Comparison of ENCODE assay signal across 9 mouse cellular contexts in genomic region chr5:146833673-146834201, GRCm38 (mm10). TPM values are rescaled to one million over a fixed set of nuclear protein-coding genes. Genes with fewer than 3 reads are reported as not detected.
A peak's percentile ranks its signal among the peaks of the same experiment; 100 is the strongest.
DNase-seq lines count a peak whose midpoint lies in the region; ATAC-seq and TF ChIP-seq lines count a peak whose summit lies in the region.
"Had no signal": no experiment of that assay in that cellular context is flagged by ENCODE, and none has a peak within 500 bp of the region (broad histone marks: within the 10 kb centered on the region; RNA-seq: fewer than 3 reads in every experiment).

No protein-coding gene starts in this region.

- H3K9ac ChIP-seq in hindbrain, embryonic 13.5 days: peak overlapping the region; percentile 94
- peak overlapping the region; percentile 93 for H3K9ac ChIP-seq in midbrain, embryonic 12.5 days (replicated peaks)

- 17% methylated on average over 8 of the region's 8 CpGs for WGBS in kidney, adult 2 months
- 5% methylated on average over 8 of the region's 8 CpGs for WGBS in bone marrow, adult 2 months
- 23% methylated on average over 8 of the region's 8 CpGs for WGBS in hindbrain, embryonic 13.5 days
- WGBS in midbrain, embryonic 12.5 days: 30% methylated on average over 8 of the region's 8 CpGs

- peaks cover 9% of the 10 kb centered on the region; the same call in 1 of the 2 replicates for H3K4me1 ChIP-seq in kidney, adult 2 months (ENCODE audit: control insufficient read depth, insufficient read depth, low read length)
- no peaks in the 10 kb centered on the region; the same call in 1 of the 2 replicates for H3K4me1 ChIP-seq in bone marrow, adult 2 months (ENCODE audit: control insufficient read depth, insufficient read depth, low read length)
- H3K4me1 ChIP-seq in hindbrain, embryonic 13.5 days (replicated peaks): peaks cover 29% of the 10 kb centered on the region
- H3K4me1 ChIP-seq in midbrain, embryonic 12.5 days: peaks cover 9% of the 10 kb centered on the region

- H3K27ac ChIP-seq in kidney, adult 2 months (ENCODE audit: insufficient read depth, low read depth, low read length): peak overlapping the region; percentile 98; the same call in 1 of the 2 replicates
- no peak overlapping the region; the same call in 1 of the 2 replicates for H3K27ac ChIP-seq in bone marrow, adult 2 months (ENCODE audit: control insufficient read depth, insufficient read depth, low read depth, low read length, poor library complexity)
- H3K27ac ChIP-seq in hindbrain, embryonic 13.5 days: peak overlapping the region; percentile 89
- H3K27ac ChIP-seq in midbrain, embryonic 12.5 days (replicated peaks): peak overlapping the region; percentile 82; the same call in 1 of the 2 replicates

- no peaks in the 10 kb centered on the region for H3K27me3 ChIP-seq in kidney, adult 2 months (replicated peaks; ENCODE audit: control insufficient read depth, insufficient read depth, low read length)
- no peaks in the 10 kb centered on the region for H3K27me3 ChIP-seq in hindbrain, embryonic 13.5 days
- H3K27me3 ChIP-seq in midbrain, embryonic 12.5 days: no peaks in the 10 kb centered on the region
- H3K27me3 ChIP-seq: Patski had no signal

- peaks cover 8% of the 10 kb centered on the region for H3K36me3 ChIP-seq in kidney, adult 2 months (ENCODE audit: control insufficient read depth, insufficient read depth, low read length)
- peaks cover 43% of the 10 kb centered on the region for H3K36me3 ChIP-seq in hindbrain, embryonic 13.5 days
- peaks cover 44% of the 10 kb centered on the region for H3K36me3 ChIP-seq in midbrain, embryonic 12.5 days

- H3K4me3 ChIP-seq in kidney, adult 2 months (ENCODE audit: insufficient read depth, low read depth, low read length): peak overlapping the region; percentile 83
- H3K4me3 ChIP-seq in bone marrow, adult 2 months (replicated peaks; ENCODE audit: control insufficient read depth, low read depth, low read length): peak overlapping the region; percentile 100
- peak overlapping the region; percentile 91 for H3K4me3 ChIP-seq in hindbrain, embryonic 13.5 days
- H3K4me3 ChIP-seq in midbrain, embryonic 12.5 days: peak overlapping the region; percentile 90

- no peak for DNase-seq in kidney, adult 2 months
- no peak for DNase-seq in kidney, postnatal 10 days
- no peak for DNase-seq in layer of hippocampus, adult 9-10 months (ENCODE audit: low spot score)
- DNase-seq in retina, postnatal 1 day: no peak
- no peak for DNase-seq in gastrocnemius, postnatal 10 days

- no peak for ATAC-seq in hindbrain, embryonic 13.5 days (ENCODE audit: low FRiP score)
- ATAC-seq in midbrain, embryonic 12.5 days (ENCODE audit: low FRiP score, low read depth): no peak

- no peak for TF ChIP-seq POLR2A in kidney, adult 2 months (IDR thresholded peaks at IDR 0.05; ENCODE audit: low read depth, low read length)
- TF ChIP-seq POLR2A in bone marrow, adult 2 months (IDR thresholded peaks at IDR 0.05; ENCODE audit: borderline replicate concordance, control insufficient read depth, low read depth, low read length): no peak

- no peak for TF ChIP-seq CTCF in kidney, adult 2 months (conservative IDR thresholded peaks at IDR 0.05; ENCODE audit: insufficient read depth, insufficient read length, low read depth, low read length)
- no peak for TF ChIP-seq CTCF in bone marrow, adult 2 months (IDR thresholded peaks at IDR 0.05; ENCODE audit: control insufficient read depth, insufficient read depth, low read length)

- H3K4me2 ChIP-seq in hindbrain, embryonic 13.5 days: peak overlapping the region; percentile 82
- H3K4me2 ChIP-seq in midbrain, embryonic 12.5 days (replicated peaks): peak overlapping the region; percentile 73

- H3K9me3 ChIP-seq in hindbrain, embryonic 13.5 days: no peaks in the 10 kb centered on the region
- H3K9me3 ChIP-seq in midbrain, embryonic 12.5 days: no peaks in the 10 kb centered on the region

RNA-seq across cellular contexts. Expression of gene Rpl21, which starts 1.0 kb away (rescaled TPM):
- 54.5 and 98.3 TPM in 2 replicates for polyA plus RNA-seq in kidney, adult 2 months (2012; rRNA removed)
- 73.8 and 107 TPM in 2 replicates for polyA plus RNA-seq in bone marrow, adult 2 months (2011; ENCODE audit: insufficient read depth, insufficient read length, low replicate concordance, missing spikeins)
- polyA plus RNA-seq in hindbrain, embryonic 13.5 days (2015; fragmentation: Nextera tagmentation; extraction: Ambion mirVana): 378 and 384 TPM in 2 replicates
- 401 and 415 TPM in 2 replicates for polyA plus RNA-seq in midbrain, embryonic 12.5 days (2016; fragmentation: Nextera tagmentation; extraction: Ambion mirVana)
- 100 to 1,000 TPM; 258 to 266 TPM for total RNA-seq in gastrocnemius, postnatal 10 days (2021)

RNA-seq across cellular contexts. Expression of gene Rasl11a, which starts 11.1 kb away (rescaled TPM):
- 17.4 and 20.2 TPM in 2 replicates for polyA plus RNA-seq in kidney, adult 2 months (2012; rRNA removed)
- polyA plus RNA-seq in bone marrow, adult 2 months (2011; ENCODE audit: insufficient read depth, insufficient read length, low replicate concordance, missing spikeins): not detected in 2 replicates
- polyA plus RNA-seq in hindbrain, embryonic 13.5 days (2015; fragmentation: Nextera tagmentation; extraction: Ambion mirVana): 9.0 and 11.9 TPM in 2 replicates
- polyA plus RNA-seq in midbrain, embryonic 12.5 days (2016; fragmentation: Nextera tagmentation; extraction: Ambion mirVana): 22.5 and 22.6 TPM in 2 replicates
- 1 to 10 TPM; 3.9 to 5.1 TPM for total RNA-seq in gastrocnemius, postnatal 10 days (2021)

RNA-seq across cellular contexts. Expression of gene Usp12, which starts 38.9 kb away (rescaled TPM):
- polyA plus RNA-seq in kidney, adult 2 months (2012; rRNA removed): 15.8 and 18.9 TPM in 2 replicates
- polyA plus RNA-seq in bone marrow, adult 2 months (2011; ENCODE audit: insufficient read depth, insufficient read length, low replicate concordance, missing spikeins): 11.9 and 15.0 TPM in 2 replicates
- 14.6 and 15.2 TPM in 2 replicates for polyA plus RNA-seq in hindbrain, embryonic 13.5 days (2015; fragmentation: Nextera tagmentation; extraction: Ambion mirVana)
- 18.2 and 19.8 TPM in 2 replicates for polyA plus RNA-seq in midbrain, embryonic 12.5 days (2016; fragmentation: Nextera tagmentation; extraction: Ambion mirVana)
- 10 to 100 TPM; 19.4 to 21.5 TPM for total RNA-seq in gastrocnemius, postnatal 10 days (2021)
